Mouse (Mus musculus) stomach, postnatal 0 days (tissue): Measurements from ENCODE around the gene A330070K13Rik.

Experiments used
- CTCF ChIP-seq: IDR thresholded peaks from 2 replicates; pipeline ENCODE4 v1.5.1; 2016; ENCODE audit warnings: antibody characterized with exemption, low read depth, mild to moderate bottlenecking, moderate library complexity
- EP300 ChIP-seq: optimal IDR thresholded peaks from 2 replicates; pipeline ENCODE3; 2016; ENCODE audit warnings: antibody characterized with exemption

DNA sequence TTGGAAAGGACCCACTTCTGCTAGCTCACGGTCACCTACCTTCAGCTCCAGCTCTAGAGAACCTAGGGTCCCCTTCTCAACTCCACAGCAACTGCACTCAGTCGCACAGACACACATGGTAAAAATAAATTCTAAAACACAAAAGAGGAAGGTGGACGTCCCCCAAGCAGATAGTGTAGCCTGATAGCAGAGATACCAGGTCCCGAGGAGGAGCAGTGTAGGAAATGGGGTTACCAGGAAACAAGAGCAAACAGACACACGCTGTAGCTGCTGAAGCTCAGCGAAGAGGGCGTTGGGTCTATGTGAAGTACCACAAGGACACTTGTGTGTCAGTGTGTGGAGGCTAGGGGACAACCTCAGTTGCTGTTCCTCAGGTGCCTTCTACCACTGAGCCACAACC lies 39.4 kb downstream of the A330070K13Rik start:
- TF ChIP-seq EP300 (no peak), CTCF (no peak)
